Mouse (Mus musculus) forebrain, embryonic 12.5 days (tissue): ENCODE data around the gene Nup85. TPM values are rescaled to one million over a fixed set of nuclear protein-coding genes. Genes with fewer than 3 reads are reported as not detected.

Experiments
- ATAC-seq: fragments of 200-750 bp; cut with Nextera tagmentation; 2 replicates; pipeline ENCODE4 v1.8.0; 2017; ENCODE audit warnings: moderate TSS enrichment; ENCODE audit not compliant: low FRiP score
- H3K27ac ChIP-seq: fragments of 300-500 bp; sonication (generic); 2 replicates; pipeline ENCODE4 v1.5.1; 2016; ENCODE audit warnings: mild to moderate bottlenecking
- H3K27me3 ChIP-seq: fragments of 300-500 bp; sonication (generic); 2 replicates; pipeline ENCODE4 v1.6.1; 2016; ENCODE audit warnings: mild to moderate bottlenecking
- H3K36me3 ChIP-seq: fragments of 300-500 bp; sonication (generic); replicated peaks from 2 replicates; pipeline ENCODE4 v1.6.1; 2016; ENCODE audit warnings: mild to moderate bottlenecking
- H3K4me1 ChIP-seq: fragments of 300-500 bp; sonication (generic); 2 replicates; pipeline ENCODE4 v1.6.1; 2016
- H3K4me2 ChIP-seq: fragments of 300-500 bp; sonication (generic); 2 replicates; pipeline ENCODE4 v1.6.1; 2016; ENCODE audit warnings: mild to moderate bottlenecking, moderate library complexity
- H3K4me3 ChIP-seq: fragments of 300-500 bp; sonication (generic); replicated peaks from 2 replicates; pipeline ENCODE4 v1.5.1; 2016; ENCODE audit warnings: mild to moderate bottlenecking
- H3K9ac ChIP-seq: fragments of 300-500 bp; sonication (generic); 2 replicates; pipeline ENCODE4 v1.6.1; 2016; ENCODE audit warnings: mild to moderate bottlenecking
- H3K9me3 ChIP-seq: fragments of 300-500 bp; sonication (generic); 2 replicates; pipeline ENCODE4 v1.6.1; 2016
- WGBS: fragments of 180-500 bp; shearing (Covaris S2); methylation state at CpG from one replicate; pipeline ENCODE4 v1.1.7; 2016; 5-methylcytosine and 5-hydroxymethylcytosine counted together
- polyA plus RNA-seq: library from polyadenylated mRNA; unstranded; fragments of >200 nt; fragmentation: Nextera tagmentation; extraction: Ambion mirVana; gene quantifications from 2 replicates; pipeline ENCODE4 v1.2.1, GENCODE M21; 2016

Nup85 gene
- polyA plus RNA-seq, 1 experiment from 2014 or later: 199 TPM

DNA sequence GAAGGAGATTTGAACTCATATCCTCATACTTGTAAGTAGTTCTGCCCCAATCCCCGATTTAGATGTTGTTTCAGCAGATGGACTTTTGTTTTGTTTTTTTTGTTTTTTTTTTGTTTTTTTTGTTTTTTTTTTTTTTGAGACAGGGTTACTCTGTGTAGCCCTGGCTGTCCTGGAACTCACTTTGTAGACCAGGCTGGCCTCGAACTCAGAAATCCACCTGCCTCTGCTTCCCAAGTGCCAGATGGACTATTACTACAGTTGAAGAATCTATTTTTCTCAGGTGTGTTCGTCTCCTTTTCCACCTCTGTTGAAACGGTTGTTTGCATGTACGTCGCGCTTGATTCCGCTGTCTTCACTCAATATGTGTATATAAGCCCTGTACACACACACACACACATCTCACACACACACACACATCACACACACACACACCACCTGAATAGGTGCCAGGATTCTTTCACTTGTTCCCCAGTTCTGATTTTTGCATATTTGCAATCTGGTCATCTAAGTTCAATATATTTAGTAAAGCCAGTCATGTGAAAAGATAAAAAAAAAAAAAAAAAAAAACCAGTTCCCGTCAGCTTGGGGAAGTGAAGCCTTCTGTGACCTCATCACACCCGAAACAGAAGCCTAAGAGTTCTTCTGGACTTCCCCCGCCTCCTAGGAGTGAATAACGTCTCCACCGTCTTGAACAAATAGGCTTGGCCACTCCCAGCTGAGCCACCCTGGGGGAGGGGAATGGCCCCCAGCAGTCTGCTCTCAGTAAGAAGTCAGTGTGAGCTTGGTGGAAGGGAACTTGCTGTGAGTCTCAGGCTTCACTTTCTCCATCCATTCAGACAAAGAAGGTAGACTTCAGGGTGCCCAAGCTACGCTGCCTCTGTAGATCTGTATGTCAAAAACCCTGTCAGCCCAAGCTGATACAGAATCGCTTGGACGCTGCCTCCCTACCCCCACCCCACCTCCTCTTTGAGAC, 66.6 kb downstream of the Nup85 start:
- Histone ChIP-seq H3K27ac (no peak overlapping the region), H3K4me1 (peaks cover 8% of the 10 kb centered on the region)
- 49% methylated on average over 16 of the region's 16 CpGs for WGBS

DNA sequence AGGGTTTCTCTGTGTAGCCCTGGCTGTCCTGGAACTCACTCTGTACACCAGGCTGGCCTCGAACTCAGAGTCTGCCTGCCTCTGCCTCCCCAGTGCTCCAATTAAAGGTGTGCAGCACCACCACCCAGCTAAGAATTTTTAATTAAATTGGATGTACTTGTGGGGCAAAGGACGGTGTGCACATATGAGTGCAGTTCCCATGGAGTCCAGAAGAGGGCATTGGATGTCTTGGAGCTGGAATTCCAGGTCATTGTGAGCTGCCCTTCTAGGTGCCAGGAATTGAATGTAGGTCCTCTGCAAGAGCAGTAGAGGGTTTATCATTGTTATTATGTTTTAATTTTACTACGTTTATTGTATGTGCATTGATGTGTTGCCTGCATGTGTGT, 67.3 kb downstream of the Nup85 start:
- Histone ChIP-seq H3K9ac (no peak overlapping the region), H3K4me1 (peaks cover 8% of the 10 kb centered on the region), H3K36me3 (no peaks in the 10 kb centered on the region), H3K27ac (no peak overlapping the region), H3K4me3 (no peak overlapping the region), H3K27me3 (no peaks in the 10 kb centered on the region), H3K9me3 (no peaks in the 10 kb centered on the region), H3K4me2 (no peak overlapping the region)
- ATAC-seq: no peak
- WGBS: 11% methylated on average over 3 of the region's 3 CpGs

More for the DNA sequence above, 66.6 kb downstream of the Nup85 start:
- no peaks in the 10 kb centered on the region for H3K9me3 ChIP-seq
- no peak overlapping the region for H3K9ac ChIP-seq
- H3K27me3 ChIP-seq: no peaks in the 10 kb centered on the region
- no peak overlapping the region for H3K4me3 ChIP-seq
- H3K4me2 ChIP-seq: no peak overlapping the region
- no peak for ATAC-seq
- H3K36me3 ChIP-seq: no peaks in the 10 kb centered on the region

DNA sequence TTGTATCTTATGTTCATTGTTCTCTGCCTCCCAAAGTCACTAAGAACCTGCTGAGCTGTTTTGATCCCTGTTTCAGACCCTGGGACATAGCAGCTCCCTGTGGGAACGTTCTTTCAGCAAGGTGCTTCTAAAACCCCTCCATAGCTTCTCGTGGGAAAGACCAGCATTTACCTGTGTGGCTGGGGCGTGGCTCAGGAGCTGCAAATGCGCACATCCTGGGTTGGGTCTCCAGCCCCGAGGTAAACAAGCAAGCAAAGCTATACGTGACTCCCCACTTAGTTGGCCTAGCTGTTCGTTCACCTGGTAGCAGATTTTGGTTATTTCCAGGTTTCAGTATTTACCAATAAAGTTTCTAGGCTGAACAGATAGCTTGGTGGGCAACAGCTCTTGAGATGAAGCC, 68.0 kb downstream of the Nup85 start:
- Histone ChIP-seq H3K27ac (no peak overlapping the region), H3K27me3 (no peaks in the 10 kb centered on the region), H3K4me1 (peaks cover 4% of the 10 kb centered on the region), H3K36me3 (no peaks in the 10 kb centered on the region), H3K9me3 (no peaks in the 10 kb centered on the region), H3K4me3 (no peak overlapping the region), H3K4me2 (no peak overlapping the region), H3K9ac (no peak overlapping the region)
- ATAC-seq: no peak
- WGBS: 80% methylated on average over 7 of the region's 7 CpGs

DNA sequence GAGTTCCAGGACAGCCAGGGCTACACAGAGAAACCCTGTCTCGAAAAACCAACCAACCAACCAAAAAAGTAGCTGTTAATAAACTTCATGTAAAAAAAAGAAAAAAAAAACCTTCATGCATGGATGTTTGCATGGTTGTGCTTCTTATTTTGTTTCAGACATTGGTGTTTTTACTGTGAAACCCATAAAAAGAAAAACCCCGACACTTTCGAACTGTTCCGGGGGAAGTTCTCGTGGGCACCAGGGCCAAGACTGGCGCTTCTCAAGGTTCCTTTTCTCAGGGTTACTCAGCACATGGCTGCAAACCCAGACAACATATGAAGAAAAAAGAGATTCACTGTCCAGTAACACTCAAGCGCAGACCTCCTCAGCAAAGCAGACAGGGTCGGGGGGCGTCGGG, 68.6 kb downstream of the Nup85 start:
- H3K4me1 ChIP-seq: no peaks in the 10 kb centered on the region
- H3K9ac ChIP-seq: no peak overlapping the region
- H3K27me3 ChIP-seq: no peaks in the 10 kb centered on the region
- H3K36me3 ChIP-seq: no peaks in the 10 kb centered on the region
- no peak for ATAC-seq
- WGBS: 90% methylated on average over 10 of the region's 10 CpGs
- H3K4me3 ChIP-seq: no peak overlapping the region
- no peaks in the 10 kb centered on the region for H3K9me3 ChIP-seq
- no peak overlapping the region for H3K4me2 ChIP-seq
- no peak overlapping the region for H3K27ac ChIP-seq

Other genes with a start within 250 kb of the Nup85 start
- not detected in 2 replicates for gene Ush1g, start 242.4 kb upstream of the Nup85 start, polyA plus RNA-seq
- not detected in 2 replicates for gene Otop3, start 229.7 kb upstream of the Nup85 start, polyA plus RNA-seq
- gene Hid1, start 196.7 kb upstream of the Nup85 start, polyA plus RNA-seq: 33.7 and 36.4 TPM in 2 replicates
- gene Cdr2l, start 182.5 kb upstream of the Nup85 start, polyA plus RNA-seq: 28.3 and 29.6 TPM in 2 replicates
- gene Mrpl58, start 160.7 kb upstream of the Nup85 start, polyA plus RNA-seq: 222 and 232 TPM in 2 replicates
- gene Atp5h, start 144.5 kb upstream of the Nup85 start, polyA plus RNA-seq: 843 and 857 TPM in 2 replicates
- 23.9 and 29.8 TPM in 2 replicates for gene Kctd2, start 144.3 kb upstream of the Nup85 start, polyA plus RNA-seq
- gene Trim80, start 123.9 kb upstream of the Nup85 start, polyA plus RNA-seq: not detected in 2 replicates
- not detected in 2 replicates for gene Slc16a5, start 102.0 kb upstream of the Nup85 start, polyA plus RNA-seq
- gene Armc7, start 88.8 kb upstream of the Nup85 start, polyA plus RNA-seq: 10.9 and 11.0 TPM in 2 replicates
- gene Nt5c, start 72.6 kb upstream of the Nup85 start, polyA plus RNA-seq: 72.0 and 80.3 TPM in 2 replicates
- gene Jpt1, start 50.0 kb upstream of the Nup85 start, polyA plus RNA-seq: 1,151 and 1,196 TPM in 2 replicates
- 1,429 and 1,474 TPM in 2 replicates for gene Sumo2, start 28.2 kb upstream of the Nup85 start, polyA plus RNA-seq
- gene Mrps7, start 39.5 kb downstream of the Nup85 start, polyA plus RNA-seq: 87.4 and 89.5 TPM in 2 replicates
- gene Gga3, start 39.6 kb downstream of the Nup85 start, polyA plus RNA-seq: 32.3 and 35.1 TPM in 2 replicates
- gene Mif4gd, start 48.5 kb downstream of the Nup85 start, polyA plus RNA-seq: 15.2 and 16.5 TPM in 2 replicates
- 28.4 and 29.7 TPM in 2 replicates for gene Slc25a19, start 63.9 kb downstream of the Nup85 start, polyA plus RNA-seq
- gene Grb2, start 144.2 kb downstream of the Nup85 start, polyA plus RNA-seq: 124 and 137 TPM in 2 replicates
- 39.0 and 45.2 TPM in 2 replicates for gene Tmem94, start 201.0 kb downstream of the Nup85 start, polyA plus RNA-seq
- gene Caskin2, start 249.2 kb downstream of the Nup85 start, polyA plus RNA-seq: 15.5 and 19.5 TPM in 2 replicates